Mouse (Mus musculus) hindbrain, postnatal 0 days (tissue): ENCODE measurements around the gene Nsmf. TPM values are rescaled to one million over a fixed set of nuclear protein-coding genes. Genes with fewer than 3 reads are reported as not detected.

Experiments used
- ATAC-seq: fragments of 200-750 bp; cut with Nextera tagmentation; 2 replicates; pipeline ENCODE4 v1.8.0; 2017; ENCODE audit warnings: mild to moderate bottlenecking, moderate TSS enrichment, moderate library complexity
- DNase-seq: peaks from one replicate; pipeline ENCODE4 v3.0.0-alpha.2; 2015; ENCODE audit warnings: low spot score
- H3K27ac ChIP-seq: fragments of 300-500 bp; sonication (generic); 2 replicates; pipeline ENCODE4 v1.5.1; 2014; ENCODE audit warnings: mild to moderate bottlenecking
- H3K27me3 ChIP-seq: fragments of 300-500 bp; sonication (generic); 2 replicates; pipeline ENCODE4 v1.6.1; 2014; ENCODE audit warnings: low read length, mixed read lengths; ENCODE audit not compliant: insufficient read depth
- H3K36me3 ChIP-seq: fragments of 300-500 bp; sonication (generic); 2 replicates; pipeline ENCODE4 v1.6.1; 2014; ENCODE audit warnings: low read length, mixed read lengths; ENCODE audit not compliant: insufficient read depth
- H3K4me1 ChIP-seq: fragments of 300-500 bp; sonication (generic); 2 replicates; pipeline ENCODE4 v1.6.1; 2014; ENCODE audit warnings: antibody characterized with exemption, low read length, mixed read lengths; ENCODE audit not compliant: insufficient read depth
- H3K4me2 ChIP-seq: fragments of 300-500 bp; sonication (generic); 2 replicates; pipeline ENCODE4 v1.6.1; 2014; ENCODE audit warnings: low read depth, mild to moderate bottlenecking, low read length, moderate library complexity, mixed read lengths
- H3K4me3 ChIP-seq: fragments of 300-500 bp; sonication (generic); 2 replicates; pipeline ENCODE4 v1.5.1; 2014; ENCODE audit warnings: low read length
- H3K9ac ChIP-seq: fragments of 300-500 bp; sonication (generic); replicated peaks from 2 replicates; pipeline ENCODE4 v1.6.1; 2014; ENCODE audit warnings: mild to moderate bottlenecking, low read length, moderate library complexity, mixed read lengths
- H3K9me3 ChIP-seq: fragments of 300-500 bp; sonication (generic); 2 replicates; pipeline ENCODE4 v1.6.1; 2016; ENCODE audit warnings: low read length, mixed read lengths
- CTCF ChIP-seq: IDR thresholded peaks from 2 replicates; pipeline ENCODE4 v1.5.1; 2016; ENCODE audit warnings: antibody characterized with exemption, control low read depth, low read depth
- WGBS: fragments of 180-500 bp; shearing (Covaris S2); extraction: QIAGEN DNeasy Blood & Tissue Kit; methylation state at CpG from one replicate; pipeline ENCODE4 v1.1.7; 2014; 5-methylcytosine and 5-hydroxymethylcytosine counted together
- polyA plus RNA-seq: library from polyadenylated mRNA; unstranded; fragments of >200 nt; fragmentation: Nextera tagmentation; extraction: Ambion mirVana; gene quantifications from 2 replicates; pipeline ENCODE4 v1.2.1, GENCODE M21; 2015
- total RNA-seq: library from RNA; depleted of rRNA; stranded (reverse); fragments of >200 nt; gene quantifications from 2 replicates; pipeline ENCODE4 v1.2.3, GENCODE M21; 2014

The Nsmf gene
- total and polyA plus RNA-seq, 2 experiments from 2014 or later, result 159 to 279 TPM

- no peak overlapping the region for H3K27ac ChIP-seq
- peaks cover 19% of the 10 kb centered on the region for H3K36me3 ChIP-seq
- ATAC-seq (no peak), DNase-seq (no peak)
- no peak overlapping the region for H3K9ac ChIP-seq
- H3K9me3 ChIP-seq, result no peaks in the 10 kb centered on the region
- WGBS, result 94% methylated on average over 1 of the region's 1 CpGs
- TF ChIP-seq CTCF, result no peak
- H3K4me1 ChIP-seq, result no peaks in the 10 kb centered on the region
- H3K4me2 ChIP-seq, result no peak overlapping the region
- no peak overlapping the region for H3K4me3 ChIP-seq
- H3K27me3 ChIP-seq, result no peaks in the 10 kb centered on the region
Measured at GRCm38 (mm10) chr2:25064285-25064684, 10.1 kb downstream of the Nsmf start.

DNA sequence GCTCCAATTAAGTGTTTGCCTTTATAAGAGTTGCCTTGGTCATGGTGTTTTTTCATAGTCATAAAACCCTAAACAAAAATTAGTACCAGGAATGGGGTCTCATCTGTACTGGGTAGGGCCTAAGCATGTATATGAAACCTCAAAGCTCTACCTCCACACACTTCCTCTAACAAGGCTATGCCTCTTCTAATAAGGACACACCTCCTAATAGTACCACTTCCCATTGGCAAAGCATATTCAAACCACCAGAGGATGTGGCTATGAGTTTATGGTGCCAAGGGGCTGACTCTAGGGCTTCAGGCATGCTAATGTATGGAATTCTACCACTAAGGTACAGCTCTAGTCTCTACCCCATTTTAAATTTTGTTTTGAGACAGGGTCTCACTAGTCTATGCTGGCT lies 11.4 kb downstream of the Nsmf start:
- no peak overlapping the region for H3K9ac ChIP-seq
- H3K4me3 ChIP-seq, result no peak overlapping the region
- peaks cover 8% of the 10 kb centered on the region; the same call in 1 of the 2 replicates for H3K36me3 ChIP-seq
- TF ChIP-seq CTCF, result no peak
- no peak for DNase-seq
- H3K4me1 ChIP-seq, result no peaks in the 10 kb centered on the region
- H3K9me3 ChIP-seq, result no peaks in the 10 kb centered on the region
- no peak overlapping the region for H3K27ac ChIP-seq
- no peak for ATAC-seq
- H3K4me2 ChIP-seq, result no peak overlapping the region
- no peaks in the 10 kb centered on the region for H3K27me3 ChIP-seq

DNA sequence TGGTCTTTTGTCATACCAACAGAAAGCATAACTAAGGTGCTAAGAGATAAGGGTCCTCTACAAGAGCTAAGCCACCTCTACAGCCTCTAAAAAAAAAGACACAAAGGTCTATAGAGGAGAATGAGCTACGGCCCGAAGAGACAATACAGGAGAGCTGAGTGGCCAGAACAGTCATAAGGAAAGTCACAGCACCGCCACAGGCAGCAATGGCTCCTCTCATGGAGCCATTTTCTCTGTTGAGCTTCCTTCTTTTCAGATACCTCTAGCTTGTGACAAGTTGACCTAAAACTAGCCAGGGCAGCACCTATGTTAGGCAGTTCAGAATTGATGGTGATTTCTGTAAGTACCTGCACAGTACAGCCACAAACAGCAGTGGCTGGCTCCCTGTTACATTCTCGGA lies 12.4 kb downstream of the Nsmf start:
- no peak overlapping the region for H3K27ac ChIP-seq
- no peak overlapping the region for H3K4me2 ChIP-seq
- H3K4me3 ChIP-seq, result no peak overlapping the region
- TF ChIP-seq CTCF, result no peak
- H3K9me3 ChIP-seq, result no peaks in the 10 kb centered on the region
- no peaks in the 10 kb centered on the region for H3K27me3 ChIP-seq
- H3K36me3 ChIP-seq, result peaks cover 7% of the 10 kb centered on the region; the same call in 1 of the 2 replicates
- 78% methylated on average over 4 of the region's 4 CpGs for WGBS
- ATAC-seq, result no peak
- no peak for DNase-seq
- no peaks in the 10 kb centered on the region for H3K4me1 ChIP-seq
- H3K9ac ChIP-seq, result no peak overlapping the region

DNA sequence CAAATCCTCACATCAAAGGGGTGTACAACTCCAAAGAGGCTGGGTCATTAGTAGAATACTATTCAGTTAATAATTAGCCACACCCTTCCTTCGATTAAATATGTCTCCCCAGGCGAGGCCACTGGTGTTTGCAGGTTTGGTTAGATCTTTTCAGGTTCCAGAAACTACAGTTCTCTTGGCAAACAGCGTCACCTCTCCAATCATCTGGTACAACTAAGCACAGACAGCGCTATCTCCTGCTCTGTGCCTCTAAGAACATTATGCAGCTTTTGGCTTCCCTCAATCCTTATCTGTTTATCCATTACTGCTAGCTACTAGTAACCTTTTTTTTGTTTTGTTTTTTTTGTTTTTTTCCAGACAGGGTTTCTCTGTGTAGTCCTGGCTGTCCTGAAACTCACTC lies 15.4 kb downstream of the Nsmf start:
- WGBS, result 77% methylated on average over 4 of the region's 4 CpGs
- no peak for ATAC-seq
- no peak for TF ChIP-seq CTCF

GRCm38 (mm10) chr2:25072398-25072797 lies 18.2 kb downstream of the Nsmf start:
- WGBS, result 91% methylated on average over 4 of the region's 4 CpGs
- no peak overlapping the region for H3K4me2 ChIP-seq
- no peak overlapping the region for H3K4me3 ChIP-seq
- TF ChIP-seq CTCF, result no peak
- H3K9ac ChIP-seq, result no peak overlapping the region
- no peaks in the 10 kb centered on the region for H3K9me3 ChIP-seq
- no peaks in the 10 kb centered on the region for H3K4me1 ChIP-seq
- no peak overlapping the region for H3K27ac ChIP-seq
- no peak for DNase-seq
- no peaks in the 10 kb centered on the region for H3K27me3 ChIP-seq
- ATAC-seq, result no peak
- H3K36me3 ChIP-seq, result no peaks in the 10 kb centered on the region

More for the DNA sequence above, 15.4 kb downstream of the Nsmf start:
- no peaks in the 10 kb centered on the region for H3K27me3 ChIP-seq
- no peak overlapping the region for H3K4me3 ChIP-seq
- H3K36me3 ChIP-seq, result no peaks in the 10 kb centered on the region
- no peaks in the 10 kb centered on the region for H3K9me3 ChIP-seq
- H3K27ac ChIP-seq, result no peak overlapping the region
- DNase-seq, result no peak
- H3K4me2 ChIP-seq, result no peak overlapping the region
- no peaks in the 10 kb centered on the region for H3K4me1 ChIP-seq
- no peak overlapping the region for H3K9ac ChIP-seq

DNA sequence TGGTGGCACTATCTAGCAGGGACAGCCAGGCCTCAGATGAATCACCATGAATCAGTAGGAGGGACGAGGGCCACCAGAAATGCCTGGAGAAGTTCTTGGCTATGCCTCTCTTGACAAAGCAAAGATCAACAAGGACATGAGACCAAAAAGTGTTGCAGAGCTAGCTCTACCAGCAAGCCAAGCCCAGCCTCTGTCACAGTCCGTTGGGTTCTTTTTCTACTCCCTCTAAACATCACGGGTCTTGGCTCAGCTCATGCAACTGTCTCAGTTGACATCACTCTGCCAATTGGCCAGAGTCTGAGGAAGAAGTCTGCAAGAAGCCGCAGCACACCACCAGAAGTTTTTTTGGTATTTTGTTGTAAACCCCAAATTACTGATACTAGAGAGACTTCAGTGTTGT lies 21.4 kb downstream of the Nsmf start:
- H3K9me3 ChIP-seq, result no peaks in the 10 kb centered on the region
- no peak overlapping the region for H3K9ac ChIP-seq
- no peak for DNase-seq
- no peaks in the 10 kb centered on the region for H3K4me1 ChIP-seq
- no peaks in the 10 kb centered on the region for H3K36me3 ChIP-seq
- no peak overlapping the region for H3K4me3 ChIP-seq
- no peaks in the 10 kb centered on the region for H3K27me3 ChIP-seq
- no peak for ATAC-seq
- H3K27ac ChIP-seq, result no peak overlapping the region
- no peak overlapping the region for H3K4me2 ChIP-seq
- no peak for TF ChIP-seq CTCF
- WGBS, result 59% methylated on average over 4 of the region's 4 CpGs

DNA sequence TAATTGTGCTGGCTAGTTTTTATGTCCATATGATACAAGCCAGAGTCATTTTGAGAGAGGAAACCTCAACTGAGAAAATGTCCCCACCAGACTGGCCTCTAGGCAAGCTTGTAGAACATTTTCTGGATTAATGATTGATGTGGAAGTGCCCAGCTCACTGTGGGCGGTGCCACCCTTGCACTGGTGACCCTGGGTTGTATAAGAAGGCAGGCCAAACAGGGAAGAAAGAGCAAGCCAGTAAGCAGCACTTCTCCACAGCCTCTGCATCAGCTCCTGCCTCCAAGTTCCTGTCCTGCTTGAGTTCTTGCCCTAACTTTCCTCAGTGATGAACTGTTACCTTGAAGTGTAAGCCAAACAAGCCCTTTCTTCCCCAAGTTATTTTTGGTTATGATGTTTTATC lies 24.8 kb downstream of the Nsmf start:
- 76% methylated on average over 1 of the region's 1 CpGs for WGBS
- ATAC-seq, result no peak
- no peaks in the 10 kb centered on the region for H3K36me3 ChIP-seq

More for the DNA sequence above, 24.8 kb downstream of the Nsmf start:
- no peak overlapping the region for H3K9ac ChIP-seq
- no peaks in the 10 kb centered on the region for H3K27me3 ChIP-seq
- H3K4me3 ChIP-seq, result no peak overlapping the region
- no peak for TF ChIP-seq CTCF
- H3K4me2 ChIP-seq, result no peak overlapping the region
- DNase-seq, result no peak
- H3K9me3 ChIP-seq, result no peaks in the 10 kb centered on the region
- no peaks in the 10 kb centered on the region for H3K4me1 ChIP-seq
- no peak overlapping the region for H3K27ac ChIP-seq
